Mouse (Mus musculus): Measurements from ENCODE around the gene Vps4a.

The Vps4a gene

DNA sequence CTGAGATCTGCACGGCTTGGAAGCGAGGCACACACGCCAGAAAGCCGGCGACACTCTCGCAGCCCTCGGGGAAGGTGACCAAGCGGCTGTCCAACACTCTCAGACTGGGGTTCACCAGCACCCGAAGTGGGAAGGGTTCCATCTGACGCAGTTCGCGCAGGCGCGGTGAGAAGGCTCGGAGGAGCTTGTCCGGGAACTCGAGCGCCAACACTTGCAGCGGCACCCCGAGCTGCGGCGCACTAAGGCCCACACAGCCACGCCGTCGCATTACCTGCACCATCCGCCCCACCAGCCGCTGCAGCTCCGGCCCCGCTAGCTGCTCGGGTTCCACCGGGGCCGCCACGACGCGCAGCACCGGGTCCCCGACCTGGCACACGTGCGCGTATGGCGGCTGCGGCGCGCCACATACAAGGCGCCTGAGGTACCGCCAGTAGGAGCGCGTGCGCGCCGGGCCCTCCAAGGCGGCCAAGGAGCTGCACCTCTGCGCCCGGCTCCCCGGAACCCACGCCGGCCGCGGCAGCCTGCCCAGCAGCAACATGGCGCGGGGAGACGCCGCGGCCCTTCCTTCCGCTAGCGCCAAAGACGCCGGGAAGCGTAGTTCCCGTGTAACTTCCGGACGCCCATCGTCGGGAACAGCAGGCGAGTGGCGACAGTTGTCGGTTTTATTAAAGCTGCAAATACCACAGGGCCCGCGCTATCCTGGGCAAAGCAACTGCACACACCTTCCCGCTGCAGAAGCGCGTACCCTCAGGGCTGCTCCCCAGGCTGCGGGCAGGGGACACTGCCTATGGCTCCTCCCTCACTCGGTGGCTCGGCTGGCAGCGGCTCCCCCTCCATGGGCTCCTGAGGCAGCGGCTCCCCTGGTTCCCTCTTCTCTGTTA, 17.3 kb downstream of the Vps4a start, which contains the start of gene Pdf:
Gene Pdf, minus strand, starts transcription at position 554 of the 881 bp plus-strand sequence.
- peak in 1 of 2 experiments; percentile 31 for DNase-seq (ENCODE audit: low read depth in 1 of 2, low spot score in 2 of 2)

DNA sequence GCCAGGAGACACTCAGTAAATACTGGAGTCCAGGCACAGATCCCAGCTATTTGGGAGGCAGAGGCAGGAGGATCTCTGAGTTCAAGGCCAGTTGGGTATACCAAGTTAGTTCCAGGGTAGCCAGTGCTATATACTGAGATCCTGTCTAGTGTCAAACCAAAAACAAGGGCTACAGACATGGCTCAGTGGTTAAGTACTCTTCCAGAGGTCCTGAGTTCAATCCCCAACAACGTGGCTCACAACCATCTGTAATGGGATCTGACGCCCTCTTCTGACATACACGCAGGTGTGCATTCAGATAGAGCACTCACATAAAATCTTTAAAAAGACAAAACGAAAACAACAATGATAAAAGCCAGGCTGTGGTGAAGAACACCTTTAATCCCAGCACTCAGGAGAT, 18.5 kb downstream of the Vps4a start:
- no peak for DNase-seq (ENCODE audit: low read depth in 1 of 2, low spot score in 2 of 2)

DNA sequence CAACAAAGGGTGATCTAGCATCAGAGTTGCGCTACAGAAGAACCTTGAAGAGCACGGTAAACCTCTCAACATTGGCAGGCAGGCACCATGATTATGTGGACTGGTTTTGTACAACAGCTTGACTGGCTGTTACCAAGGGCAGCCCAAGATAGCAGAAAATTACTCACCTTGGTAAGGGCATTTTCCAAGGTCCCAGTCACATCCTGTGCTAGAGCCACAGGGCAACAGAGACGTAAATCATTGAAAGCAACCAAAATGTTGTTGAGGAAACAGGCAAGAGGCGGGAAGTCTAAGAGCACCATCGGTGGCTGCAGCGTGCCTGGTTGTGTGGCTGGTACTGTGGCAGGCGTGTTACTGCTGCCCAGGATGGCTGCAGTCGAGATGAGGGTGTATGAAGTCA, 21.0 kb downstream of the Vps4a start:
- no peak for DNase-seq (ENCODE audit: low read depth in 1 of 2, low spot score in 2 of 2)

GRCm38 (mm10) chr8:107056076-107056972, 25.3 kb downstream of the Vps4a start, which contains the start of the genes Cog8 and Nip7:
Cog8 (minus strand) TSS chr8:107056689.
Nip7 (plus strand) TSS chr8:107056877.
- peak; percentile 90 to 91 for DNase-seq (ENCODE audit: low read depth in 1 of 2, low spot score in 2 of 2)

DNA sequence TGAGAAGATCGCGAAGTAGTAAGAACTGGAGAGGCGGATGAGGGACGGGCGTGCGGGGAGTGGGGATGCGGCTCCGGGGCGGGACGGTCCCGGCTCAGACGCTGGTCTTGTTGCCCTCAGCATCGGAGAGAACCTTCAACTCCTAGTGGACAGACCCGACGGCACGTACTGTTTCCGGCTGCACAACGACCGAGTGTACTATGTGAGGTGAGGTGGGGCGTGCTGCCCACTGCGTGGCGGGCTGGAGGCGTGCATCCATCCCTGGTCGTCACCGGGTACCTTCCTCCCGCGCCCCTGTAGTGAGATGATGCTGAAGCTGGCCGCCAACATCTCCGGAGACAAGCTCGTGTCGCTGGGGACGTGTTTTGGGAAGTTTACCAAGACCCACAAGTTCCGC, 25.9 kb downstream of the Vps4a start:
- no peak for DNase-seq (ENCODE audit: low read depth in 1 of 2, low spot score in 2 of 2)

- no peak for DNase-seq (ENCODE audit: low read depth in 1 of 2, low spot score in 2 of 2)
Observed at GRCm38 (mm10) chr8:107062613-107063012, 31.6 kb downstream of the Vps4a start.

GRCm38 (mm10) chr8:107065511-107066496, 34.8 kb downstream of the Vps4a start, which contains the start of gene Tmed6:
Tmed6 (minus strand) TSS chr8:107065644.
- peak in 1 of 2 experiments; percentile 11 for DNase-seq (ENCODE audit: low read depth in 1 of 2, low spot score in 2 of 2)

- DNase-seq (ENCODE audit: low read depth in 1 of 2, low spot score in 2 of 2), result no peak
Observed at GRCm38 (mm10) chr8:107073706-107074105, 42.7 kb downstream of the Vps4a start.

- DNase-seq (ENCODE audit: low read depth in 1 of 2, low spot score in 2 of 2), result no peak
Observed at GRCm38 (mm10) chr8:107074128-107074527, 43.1 kb downstream of the Vps4a start.

- no peak for DNase-seq (ENCODE audit: low read depth in 1 of 2, low spot score in 2 of 2)
Observed at GRCm38 (mm10) chr8:107076239-107076888, 45.3 kb downstream of the Vps4a start.

- DNase-seq (ENCODE audit: low read depth in 1 of 2, low spot score in 2 of 2), result no peak
Observed at GRCm38 (mm10) chr8:107085358-107085757, 54.3 kb downstream of the Vps4a start.

DNA sequence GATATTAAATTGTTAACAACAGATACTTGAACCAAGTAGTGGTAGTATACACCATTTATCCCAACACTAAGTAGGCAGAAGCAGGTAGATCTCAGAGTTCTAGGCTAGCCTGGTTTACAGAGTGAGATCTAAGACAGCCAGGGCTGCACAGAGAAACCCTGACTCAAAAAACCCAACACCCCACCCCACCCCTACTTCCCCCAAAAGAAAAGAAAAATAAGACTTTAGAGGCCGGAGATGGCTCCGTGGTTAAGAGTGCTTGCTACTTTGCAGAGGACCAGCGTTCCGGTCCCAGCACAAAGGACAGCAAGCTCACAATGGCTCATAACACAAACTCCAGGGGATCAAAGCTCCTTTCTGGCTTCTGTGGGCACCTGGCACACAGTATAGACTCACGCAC, 55.0 kb downstream of the Vps4a start:
- no peak for DNase-seq (ENCODE audit: low read depth in 1 of 2, low spot score in 2 of 2)

DNA sequence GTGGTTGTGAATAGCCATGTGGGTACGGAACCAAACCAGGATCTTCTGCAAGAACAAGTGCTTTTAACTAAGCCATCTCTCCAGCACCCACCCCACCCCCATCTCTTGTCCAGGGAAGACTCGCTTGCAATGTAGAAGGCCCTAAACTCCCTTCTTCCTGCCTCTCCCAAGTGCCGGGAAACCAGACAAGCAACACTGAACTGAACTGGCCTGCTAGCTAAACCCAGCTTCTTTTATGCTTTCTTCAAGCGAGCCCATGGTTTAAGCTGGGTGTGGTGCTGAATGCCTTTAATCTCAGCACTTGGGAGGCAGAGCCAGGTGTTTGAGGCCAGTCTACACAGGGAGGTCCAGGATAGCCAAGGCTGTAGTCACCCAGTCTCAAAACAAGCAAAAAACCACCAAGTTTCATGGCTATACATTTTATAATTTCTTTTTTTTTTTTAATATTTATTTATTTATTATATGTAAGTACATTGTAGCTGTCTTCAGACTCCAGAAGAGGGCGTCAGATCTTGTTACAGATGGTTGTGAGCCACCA, 57.6 kb downstream of the Vps4a start:
- no peak for DNase-seq (ENCODE audit: low read depth in 1 of 2, low spot score in 2 of 2)

DNA sequence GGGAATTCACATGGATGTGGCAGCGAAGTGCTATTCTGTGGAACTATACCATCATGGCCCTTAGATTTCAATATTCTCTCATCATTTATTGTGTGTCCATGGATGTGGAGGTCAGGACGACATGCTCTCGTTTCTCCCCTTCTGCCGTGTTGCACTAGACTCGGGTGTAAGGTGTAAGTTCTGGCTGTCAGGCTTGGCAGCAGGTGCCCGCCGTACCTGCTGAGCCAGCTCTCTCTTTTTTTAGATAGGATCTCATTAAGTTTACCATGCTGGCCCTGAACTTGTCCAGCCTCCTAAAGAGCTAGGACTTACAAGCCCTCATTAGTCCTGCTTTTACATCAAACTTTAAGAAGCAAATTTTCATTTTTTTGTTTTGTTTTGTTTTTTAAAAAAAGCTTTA, 59.5 kb downstream of the Vps4a start:
- no peak for DNase-seq (ENCODE audit: low read depth in 1 of 2, low spot score in 2 of 2)
